Mouse (Mus musculus) R1 (cell line): ENCODE data around the gene Armh1.

ENCODE experiments used
- DNase-seq: peaks from one replicate; pipeline ENCODE4 v3.0.0-alpha.2; 2018; ENCODE audit warnings: low read depth, low spot score

Armh1 gene

GRCm38 (mm10) chr4:117267831-117268437 lies 16.0 kb upstream of the Armh1 start:
- DNase-seq = no peak

- DNase-seq = peak; percentile 83
Measured at GRCm38 (mm10) chr4:117267284-117267683, 15.4 kb upstream of the Armh1 start.

GRCm38 (mm10) chr4:117262987-117263386 lies 11.1 kb upstream of the Armh1 start:
- no peak for DNase-seq

GRCm38 (mm10) chr4:117262101-117262913 lies 10.4 kb upstream of the Armh1 start:
- no peak for DNase-seq

GRCm38 (mm10) chr4:117261222-117261621 lies 9.3 kb upstream of the Armh1 start:
- peak; percentile 77 for DNase-seq

GRCm38 (mm10) chr4:117259909-117260308 lies 8.0 kb upstream of the Armh1 start:
- DNase-seq = peak; percentile 76

- no peak for DNase-seq
Measured at GRCm38 (mm10) chr4:117254672-117255071, 2.7 kb upstream of the Armh1 start.

GRCm38 (mm10) chr4:117254017-117254627 lies 2.2 kb upstream of the Armh1 start:
- DNase-seq = no peak

- DNase-seq = no peak
Measured at GRCm38 (mm10) chr4:117253218-117254016, 1.5 kb upstream of the Armh1 start.

- DNase-seq = no peak
Measured at GRCm38 (mm10) chr4:117252755-117253154, 830 bp upstream of the Armh1 start.

GRCm38 (mm10) chr4:117252351-117252750 lies 426 bp upstream of the Armh1 start:
- DNase-seq = no peak

- no peak for DNase-seq
Measured at GRCm38 (mm10) chr4:117250982-117251381, 943 bp downstream of the Armh1 start.

- DNase-seq = no peak
Measured at GRCm38 (mm10) chr4:117240867-117241266, 11.1 kb downstream of the Armh1 start.

- no peak for DNase-seq
Measured at GRCm38 (mm10) chr4:117239153-117239552, 12.8 kb downstream of the Armh1 start.

GRCm38 (mm10) chr4:117235822-117236221 lies 16.1 kb downstream of the Armh1 start:
- no peak for DNase-seq

- DNase-seq = no peak
Measured at GRCm38 (mm10) chr4:117234166-117234741, 17.7 kb downstream of the Armh1 start.

- no peak for DNase-seq
Measured at GRCm38 (mm10) chr4:117231208-117231607, 20.7 kb downstream of the Armh1 start.

GRCm38 (mm10) chr4:117230331-117230730 lies 21.6 kb downstream of the Armh1 start:
- peak; percentile 72 for DNase-seq

GRCm38 (mm10) chr4:117229590-117229989 lies 22.3 kb downstream of the Armh1 start:
- peak; percentile 33 for DNase-seq

GRCm38 (mm10) chr4:117225250-117225649 lies 26.7 kb downstream of the Armh1 start:
- no peak for DNase-seq

GRCm38 (mm10) chr4:117224122-117224521 lies 27.8 kb downstream of the Armh1 start:
- DNase-seq = no peak
